Mouse (Mus musculus) megakaryocyte, embryonic 14.5 days (primary cell): Measurements from ENCODE around the gene Mreg.

Experiments
- FLI1 ChIP-seq: IDR thresholded peaks from 2 replicates; pipeline ENCODE4 v1.6.1; 2012; ENCODE audit warnings: low read length, inconsistent platforms, mixed read lengths
- GATA1 ChIP-seq: IDR thresholded peaks from 3 replicates; pipeline ENCODE4 v1.6.1; 2012; ENCODE audit warnings: mixed read lengths, low read length, inconsistent platforms, borderline replicate concordance

DNA sequence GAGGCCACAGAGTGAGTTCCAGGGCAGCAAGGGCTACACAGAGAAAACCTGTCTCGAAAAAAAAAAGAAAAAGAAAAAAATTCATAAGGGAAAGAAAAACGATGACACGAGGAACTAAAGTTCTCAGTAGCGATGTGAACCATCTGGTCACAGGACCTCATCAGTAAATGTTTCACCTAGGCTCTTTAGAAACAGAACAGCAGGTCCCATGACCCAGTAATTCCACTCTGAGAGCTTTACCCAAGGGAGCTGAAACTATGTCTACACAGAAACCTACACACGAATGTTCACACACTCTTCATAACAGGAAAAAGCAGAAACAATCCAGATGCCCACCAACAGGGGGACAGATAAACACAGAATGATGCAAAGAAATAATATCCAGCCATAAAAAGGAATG lies 4.0 kb downstream of the Mreg start:
- TF ChIP-seq GATA1: no peak
- TF ChIP-seq FLI1: no peak
